Mouse (Mus musculus): ENCODE measurements at regions not wholly inside any gene's neighbourhood (a gene's known extent, or its start where the extent isn't known, plus 50 kb on each side); places are given as distances from the start of the nearest gene placed in this dataset.

DNA sequence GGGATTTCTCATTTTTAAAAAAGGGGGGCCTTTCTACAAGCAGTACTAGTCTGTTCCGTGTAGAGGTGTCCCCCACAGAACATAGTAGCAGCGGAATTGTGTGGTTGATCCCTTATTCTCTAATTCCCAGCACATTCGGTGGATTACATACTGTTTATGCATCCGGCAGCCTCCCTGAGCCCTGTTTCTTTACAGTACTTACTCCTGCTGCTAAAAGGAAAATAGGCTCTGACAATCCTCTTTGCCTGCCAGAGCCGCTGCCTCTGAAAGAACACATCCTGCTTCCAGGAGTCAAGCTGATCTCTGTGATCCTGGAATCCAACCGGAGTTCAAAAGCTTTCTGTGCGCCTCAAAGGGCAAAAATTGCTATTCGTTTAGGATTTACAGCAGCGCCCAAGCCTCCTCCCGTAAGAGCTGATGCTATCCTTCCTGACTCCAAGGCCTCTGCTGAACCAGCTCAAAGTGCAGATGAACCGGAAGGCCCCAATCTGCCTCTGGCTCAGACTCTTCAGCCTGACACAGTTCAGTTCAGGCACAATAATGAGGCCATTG, 936.6 kb downstream of the Ndufa4 start:
- peak; percentile 4 for DNase-seq (ENCODE audit: low spot score)

- DNase-seq (ENCODE audit: low spot score), result no peak
Observed at GRCm38 (mm10) chr6:10969841-10970536, 937.3 kb downstream of the Ndufa4 start.

- no peak for DNase-seq (ENCODE audit: low spot score)
Observed at GRCm38 (mm10) chr6:10943545-10943944, 963.8 kb downstream of the Ndufa4 start.

DNA sequence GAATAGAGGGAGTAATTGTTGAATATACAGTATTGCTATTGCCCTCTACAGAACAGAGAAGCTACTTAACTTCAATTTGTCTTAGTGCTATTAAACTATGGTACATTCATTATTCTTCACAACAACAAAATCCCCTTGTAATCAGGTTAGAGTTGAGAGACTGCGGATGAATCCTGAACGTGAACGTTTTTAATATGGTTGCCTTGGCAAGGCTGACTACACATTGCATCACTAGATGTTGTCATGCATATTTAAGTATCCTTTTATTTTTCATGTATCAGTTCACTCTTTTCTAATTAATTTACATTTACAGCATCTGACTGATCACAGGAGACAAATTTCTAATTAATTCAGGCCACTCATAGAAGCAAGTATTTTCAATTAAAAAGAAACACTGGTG, 965.8 kb downstream of the Ndufa4 start:
- DNase-seq (ENCODE audit: low spot score), result no peak

Data from ovary, postnatal 36 days (tissue).